Mouse (Mus musculus) 416B (cell line): ENCODE measurements around the gene Usmg5.

ENCODE experiments used
- DNase-seq: peaks from one replicate; pipeline ENCODE4 v3.0.0; 2011; ENCODE audit warnings: low read depth

Usmg5 gene

DNA sequence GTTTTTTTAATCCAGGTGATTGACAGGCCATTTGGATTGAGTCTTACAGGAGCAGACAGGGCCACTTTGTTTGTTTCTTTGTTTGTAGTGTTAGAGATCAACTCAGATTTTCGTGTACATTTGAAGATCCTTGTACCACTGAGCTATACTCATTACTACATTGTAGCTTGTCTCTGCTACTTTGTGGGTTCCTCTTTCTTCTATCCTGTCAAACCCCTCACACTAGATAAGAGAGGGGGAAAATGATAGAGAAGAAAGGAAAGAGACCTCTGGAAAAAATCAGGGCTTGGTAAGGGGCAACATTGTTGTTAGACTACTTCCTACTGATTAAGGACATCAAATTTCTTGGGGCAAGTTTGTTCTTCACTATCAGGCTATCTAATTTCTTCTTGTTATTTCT lies 32.8 kb downstream of the Usmg5 start:
- no peak for DNase-seq

DNA sequence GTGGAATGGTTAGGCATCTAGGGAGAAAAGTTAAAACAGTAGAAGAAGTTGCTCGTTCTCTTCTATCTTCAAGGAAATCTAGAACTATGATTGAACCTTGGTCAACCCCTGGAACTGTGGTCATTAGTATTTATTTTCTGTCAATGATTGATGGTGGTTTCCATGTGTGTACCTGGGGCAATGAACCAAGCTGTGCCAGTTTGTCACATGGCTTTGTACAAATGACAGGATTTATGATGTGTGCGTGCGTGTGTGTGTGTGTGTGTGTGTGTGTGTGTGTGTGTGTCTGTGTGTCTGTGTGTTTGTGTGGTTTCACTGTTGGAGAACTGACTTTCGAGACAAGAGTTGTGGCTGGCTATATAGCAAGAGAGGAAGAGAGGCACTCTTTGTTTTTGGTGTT lies 37.0 kb downstream of the Usmg5 start:
- no peak for DNase-seq

DNA sequence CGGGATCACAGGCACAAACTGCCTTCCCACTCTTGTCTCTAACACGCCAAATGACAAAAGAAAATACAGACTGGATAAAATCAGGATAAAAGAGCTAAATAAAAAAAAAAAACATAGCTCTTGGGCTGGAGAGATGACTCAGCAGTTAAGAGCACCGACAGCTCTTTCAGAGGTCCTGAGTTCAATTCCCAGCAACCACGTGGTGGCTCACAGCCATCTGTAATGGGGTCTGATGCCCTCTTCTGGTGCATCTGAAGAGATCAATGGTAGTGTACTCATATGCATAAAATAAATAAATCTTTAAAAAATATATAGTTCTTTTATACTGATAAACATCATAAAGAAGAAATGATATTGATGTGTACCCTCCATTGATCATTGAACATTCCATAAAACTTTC lies 37.5 kb downstream of the Usmg5 start:
- no peak for DNase-seq

DNA sequence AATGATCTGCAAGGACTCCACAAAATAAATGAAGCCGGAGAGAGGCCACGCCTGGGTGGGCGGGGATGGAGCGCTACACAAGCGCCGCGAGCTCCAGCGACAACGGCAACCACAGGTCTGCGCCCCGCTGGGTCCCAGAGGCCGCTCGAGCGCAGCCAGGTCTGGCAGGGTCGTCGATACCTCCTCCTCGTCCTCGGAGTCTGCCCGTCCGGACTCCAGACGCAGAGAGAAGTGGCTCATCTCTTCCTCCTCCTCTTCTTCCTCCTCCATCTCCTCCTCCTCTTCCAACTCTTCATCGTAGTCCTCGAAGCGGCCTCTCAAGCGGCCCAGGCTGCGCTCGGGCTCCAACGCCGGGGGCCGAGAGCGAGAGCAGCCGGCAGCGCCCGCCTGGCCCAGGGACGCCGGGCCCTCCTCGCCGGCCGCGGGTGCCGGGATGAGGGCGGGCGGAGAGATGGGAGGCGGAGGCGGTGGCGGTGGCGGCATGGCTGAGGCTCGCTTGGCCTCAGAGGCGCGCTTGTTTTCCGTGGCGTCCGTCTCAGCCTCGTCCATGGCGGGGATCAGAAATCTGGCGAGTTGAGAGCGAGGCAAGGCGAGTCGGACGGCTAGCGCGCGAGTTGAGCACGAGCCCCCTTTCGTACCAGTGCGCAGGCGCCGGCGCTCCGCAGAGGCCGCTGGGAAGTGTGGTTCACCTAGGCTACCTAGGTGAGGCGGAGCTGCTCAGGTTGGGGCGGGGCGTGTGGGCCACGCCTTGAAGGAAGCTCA lies 40.0 kb downstream of the Usmg5 start, which contains the start of gene Pcgf6:
TSS of gene Pcgf6 (minus strand) at position 636 of the 762 bp plus-strand sequence.
- peak; percentile 77 for DNase-seq

DNA sequence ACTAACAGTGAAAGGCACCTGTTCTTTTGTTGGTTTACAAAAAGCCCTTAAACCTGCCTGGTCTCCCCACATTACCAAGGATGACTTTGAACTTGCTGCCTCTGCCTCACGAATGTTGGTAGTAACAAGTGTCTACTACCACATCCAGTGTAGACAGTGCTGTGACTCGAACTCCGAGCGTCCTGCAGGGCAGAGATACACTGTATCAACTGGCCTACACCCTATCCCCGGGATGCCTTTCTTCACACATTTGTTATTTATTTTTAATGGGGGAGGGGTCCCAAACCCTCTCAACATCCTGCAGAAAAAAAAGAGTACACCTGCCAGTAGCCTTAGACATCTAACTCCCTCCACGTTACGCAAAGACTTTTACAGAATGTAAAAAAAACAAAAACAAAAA lies 40.6 kb downstream of the Usmg5 start:
- no peak for DNase-seq

DNA sequence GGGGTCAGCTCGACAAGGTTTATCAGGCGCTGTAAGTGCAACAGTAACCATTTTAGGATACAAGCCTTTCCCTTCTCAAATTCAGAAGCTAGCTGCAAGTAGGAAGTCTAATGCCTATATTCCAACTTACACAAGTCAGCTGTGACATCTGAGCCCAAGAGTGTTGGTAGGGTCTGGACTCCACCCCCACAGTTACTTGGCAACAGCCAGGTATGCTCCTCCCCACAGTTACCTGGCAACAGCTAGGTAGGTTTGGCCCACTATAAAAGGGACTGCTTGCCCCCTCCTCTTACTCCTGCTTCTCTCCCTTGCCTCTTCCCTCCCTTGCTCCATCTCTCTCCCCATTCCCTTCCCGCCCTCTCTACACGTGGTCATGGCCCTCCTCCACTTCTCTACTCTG lies 41.4 kb downstream of the Usmg5 start:
- DNase-seq, result no peak

DNA sequence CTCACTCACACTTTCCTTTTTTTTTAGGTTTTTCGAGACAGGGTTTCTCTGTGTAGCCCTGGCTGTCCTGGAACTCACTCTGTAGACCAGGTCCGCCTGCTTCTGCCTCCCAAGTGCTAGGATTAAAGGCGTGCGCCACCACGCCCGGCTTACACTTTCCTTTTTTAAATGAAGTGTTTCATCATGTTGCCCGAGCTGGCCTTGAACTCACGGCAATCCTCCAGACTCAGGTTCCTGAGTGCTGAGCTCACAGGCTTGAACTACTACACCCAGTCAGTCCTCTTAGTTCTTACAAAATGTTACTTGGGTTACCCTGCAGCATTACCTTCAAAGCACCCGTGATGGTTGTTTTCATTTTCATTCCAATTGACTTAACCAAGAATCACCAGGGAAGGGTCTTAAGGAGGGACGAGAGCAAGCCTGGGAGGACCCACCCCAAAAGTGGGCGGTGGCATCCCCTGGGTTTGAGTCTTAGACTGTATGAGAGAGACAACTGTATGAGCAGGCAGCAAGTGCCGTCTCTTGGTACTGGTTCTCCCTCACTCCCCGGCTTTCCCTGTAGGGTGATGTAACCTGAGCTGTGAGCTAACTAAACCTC lies 43.1 kb downstream of the Usmg5 start:
- no peak for DNase-seq

DNA sequence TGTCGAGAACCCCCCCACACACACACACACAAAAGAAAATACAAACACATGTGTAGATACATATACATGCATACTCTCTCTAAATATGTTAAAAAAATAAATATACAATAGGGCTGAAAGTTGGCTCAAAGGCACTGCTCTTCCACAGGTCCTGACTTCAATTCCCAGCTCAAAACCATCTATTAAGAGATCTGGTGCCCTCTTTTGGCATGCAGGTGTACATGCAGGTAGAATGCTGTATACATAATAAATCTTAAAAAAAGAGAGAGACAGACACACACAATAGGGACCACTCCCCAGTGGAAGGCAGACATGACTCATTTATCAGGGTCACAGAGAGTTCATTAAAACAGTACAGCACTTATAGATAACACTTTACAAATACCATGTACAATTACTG lies 44.1 kb downstream of the Usmg5 start:
- DNase-seq, result peak; percentile 45

DNA sequence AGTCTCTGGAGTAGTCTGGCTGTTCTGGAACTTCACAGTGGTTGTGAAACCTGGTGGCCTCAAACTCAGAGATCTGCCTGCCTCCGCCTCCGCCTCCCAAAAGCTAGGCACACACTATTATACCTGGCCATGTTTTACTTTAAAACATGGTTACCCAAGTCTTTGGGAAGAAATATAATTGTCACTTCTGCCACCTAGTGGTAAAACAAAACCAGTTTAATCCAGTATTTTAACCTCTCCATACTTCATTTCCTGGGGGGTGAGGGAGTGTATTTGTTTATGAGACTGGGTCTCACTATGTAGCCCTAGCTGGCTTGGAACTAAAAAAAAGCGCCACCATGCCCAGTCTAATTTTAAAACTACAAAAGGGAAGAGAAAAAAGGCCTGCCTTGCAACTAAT lies 46.8 kb downstream of the Usmg5 start:
- DNase-seq, result peak; percentile 51

DNA sequence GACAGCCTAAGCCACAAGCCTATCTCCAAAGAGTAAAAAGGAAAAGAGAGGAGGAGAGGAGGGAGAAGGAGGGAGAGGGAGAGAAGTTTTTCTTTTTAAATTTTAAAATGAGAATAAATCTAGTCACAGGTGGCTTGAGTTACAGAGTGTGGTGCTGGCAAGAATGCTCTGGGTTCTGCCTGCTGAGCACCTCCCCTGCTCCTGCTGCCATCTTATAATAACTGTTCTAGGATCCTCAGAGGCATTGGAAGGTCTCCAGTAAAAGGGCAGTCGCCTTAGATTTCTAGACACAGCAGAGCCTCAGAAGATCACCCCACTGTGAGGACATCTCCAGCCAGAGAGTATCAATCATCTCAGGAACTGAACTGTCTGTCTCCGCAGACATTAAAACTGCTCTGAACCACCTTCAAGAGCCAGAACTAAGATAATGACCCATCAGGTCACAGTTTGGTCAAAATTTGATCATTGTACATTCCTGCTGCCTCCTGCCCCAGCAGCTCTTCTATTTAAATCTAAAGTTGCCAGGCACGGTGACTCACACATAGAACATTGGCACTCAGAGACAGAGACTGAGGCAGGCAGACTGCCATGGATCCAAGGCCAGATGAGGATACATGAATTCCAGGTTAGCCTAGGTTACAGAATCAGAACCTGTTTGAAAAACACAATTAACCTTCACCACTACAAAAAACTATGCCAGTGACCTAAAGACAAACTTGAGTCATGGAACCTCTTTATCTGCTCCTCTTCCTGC lies 49.5 kb downstream of the Usmg5 start:
- DNase-seq, result no peak

DNA sequence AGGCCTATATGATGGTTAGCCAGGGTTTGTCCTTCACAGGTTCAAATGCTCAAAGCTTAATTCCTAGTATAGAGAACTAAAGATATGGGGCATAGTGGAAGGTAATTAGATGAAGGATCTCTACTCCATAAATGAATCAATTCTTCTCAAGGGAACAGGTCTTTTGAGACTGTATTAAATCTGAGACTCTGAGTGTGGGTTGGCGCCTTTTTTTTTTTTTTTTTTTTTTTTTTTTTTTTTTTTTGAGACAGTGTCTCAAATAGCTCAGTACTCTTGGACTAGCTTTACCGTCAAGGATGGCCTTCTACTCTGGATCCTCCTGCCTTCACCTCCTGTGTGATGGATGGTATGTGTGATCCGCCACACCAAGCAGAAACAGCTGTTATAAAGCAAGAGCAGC lies 53.9 kb downstream of the Usmg5 start:
- DNase-seq, result no peak

DNA sequence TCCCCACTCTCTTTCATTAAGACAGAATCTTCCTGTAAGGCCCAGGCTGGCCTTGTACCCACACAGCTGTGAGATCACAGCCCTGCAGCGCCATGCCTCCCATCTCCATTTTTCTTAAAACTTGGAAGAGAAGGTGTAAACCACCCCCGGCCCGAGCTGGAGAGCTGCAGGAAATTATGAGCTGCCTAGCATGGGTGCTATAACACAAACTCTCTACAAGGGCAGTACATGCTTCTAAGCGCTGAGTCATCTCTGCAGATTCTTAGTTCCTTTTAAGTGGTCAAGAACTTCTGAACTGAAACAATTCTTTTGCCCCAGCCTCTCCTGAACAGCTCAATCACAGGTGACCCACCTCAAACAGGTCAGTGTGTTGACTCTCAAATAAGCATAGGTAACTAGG lies 55.5 kb downstream of the Usmg5 start:
- peak; percentile 50 for DNase-seq
